Mouse (Mus musculus) urinary bladder, adult 2 months (tissue): ENCODE measurements around the gene Retreg3. TPM values are rescaled to one million over a fixed set of nuclear protein-coding genes. Genes with fewer than 3 reads are reported as not detected.

Experiments used
- DNase-seq: peaks from one replicate; pipeline ENCODE4 v3.0.0; 2022; ENCODE audit warnings: low spot score
- polyA plus RNA-seq: library from polyadenylated mRNA; depleted of rRNA; stranded (reverse); fragments of >200 nt; gene quantifications from 2 replicates; pipeline ENCODE4 v1.2.3, GENCODE M21; 2012; rRNA removed

The Retreg3 gene
- polyA plus RNA-seq, 1 experiment, result 66.2 TPM

DNA sequence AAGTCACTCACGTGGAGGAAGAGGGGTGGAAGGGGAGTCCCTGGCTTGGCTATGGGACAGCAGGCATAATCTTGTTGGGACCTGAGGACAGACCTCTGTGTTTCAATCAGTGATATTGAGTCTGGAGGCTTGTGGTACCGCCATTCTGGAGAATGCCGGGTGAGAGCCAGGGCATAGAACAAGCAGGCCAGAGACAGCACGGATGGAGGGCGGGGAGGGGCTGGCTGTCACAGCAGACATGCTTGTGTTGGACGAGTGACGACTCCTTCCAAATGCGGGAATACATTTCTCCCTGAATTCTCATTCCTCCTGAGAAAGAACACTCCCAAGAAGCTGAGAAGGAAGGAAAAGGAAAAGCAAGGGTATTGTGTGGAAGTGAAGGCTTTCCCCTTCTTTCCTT, 68.1 kb downstream of the Retreg3 start:
- no peak for DNase-seq

DNA sequence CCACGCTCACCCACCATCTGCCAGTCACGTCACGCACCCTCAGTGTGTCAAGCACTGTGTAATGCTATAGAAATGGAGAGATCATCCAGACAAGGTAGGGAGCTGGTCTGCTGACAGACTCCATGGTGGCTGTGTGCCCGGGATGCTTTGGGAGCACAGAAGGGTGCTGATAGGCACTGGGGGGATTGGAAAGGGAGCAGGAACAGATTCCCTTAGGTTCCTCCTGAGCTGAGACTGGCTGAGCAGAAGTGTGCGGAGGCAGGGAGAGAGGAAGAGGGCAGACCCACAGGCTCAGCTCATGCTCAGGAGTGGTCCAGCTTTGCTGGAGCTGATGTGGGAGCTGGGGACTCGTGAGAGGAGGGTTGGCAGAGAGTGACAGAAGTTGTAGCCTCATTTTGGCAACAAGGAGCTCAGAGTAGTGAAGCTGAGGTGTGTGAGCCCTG, 68.6 kb downstream of the Retreg3 start:
- no peak for DNase-seq

DNA sequence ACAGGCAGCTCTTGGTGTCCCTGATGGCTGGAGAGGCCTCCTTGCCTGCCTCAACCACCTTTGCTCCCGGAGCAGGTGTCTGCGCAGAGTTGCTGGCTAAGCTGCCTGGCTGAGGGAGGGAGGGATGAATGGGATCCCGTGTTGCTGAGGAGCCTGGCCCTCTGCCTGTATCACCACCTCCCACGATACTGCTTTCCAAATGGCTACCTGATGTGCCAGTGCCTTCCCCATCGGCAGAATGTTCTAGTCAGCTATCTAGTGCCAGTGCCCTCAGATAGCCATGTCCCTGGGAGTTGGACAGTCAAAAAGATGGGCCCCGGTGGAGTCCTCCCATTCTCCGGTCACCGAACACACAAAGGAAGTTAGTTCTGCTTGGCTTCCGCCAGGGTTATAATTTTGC, 69.3 kb downstream of the Retreg3 start:
- no peak for DNase-seq

- DNase-seq, result no peak
Measured at GRCm38 (mm10) chr11:101047502-101047901, 72.2 kb downstream of the Retreg3 start.

DNA sequence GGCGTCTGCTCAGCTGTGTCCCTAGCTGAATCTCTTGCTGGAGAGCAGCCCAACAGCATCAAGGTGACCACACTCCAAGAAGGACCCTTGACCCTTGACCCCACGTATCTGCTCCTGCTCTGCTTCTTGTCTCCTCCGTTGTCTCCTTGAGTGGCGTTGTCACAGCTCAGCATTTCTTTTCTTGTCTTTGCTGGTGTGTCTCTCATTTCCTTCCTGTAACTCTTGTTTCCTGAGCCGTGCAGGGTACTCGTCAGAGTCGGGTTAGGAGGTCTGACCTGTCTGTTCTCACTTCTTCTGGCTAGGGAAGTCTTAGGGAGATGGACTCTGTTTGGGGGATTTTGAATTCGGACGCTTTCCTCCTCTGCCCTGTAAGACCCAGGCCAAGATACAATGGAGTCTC, 73.3 kb downstream of the Retreg3 start:
- DNase-seq, result no peak

Other genes with a start within 250 kb of the Retreg3 start
- gene Stat3, start 180.4 kb downstream of the Retreg3 start, polyA plus RNA-seq, result 91.2 and 103 TPM in 2 replicates
- gene Cavin1, start 149.0 kb downstream of the Retreg3 start, polyA plus RNA-seq, result 284 and 420 TPM in 2 replicates
- gene Atp6v0a1, start 110.4 kb downstream of the Retreg3 start, polyA plus RNA-seq, result 66.9 and 74.1 TPM in 2 replicates
- gene Naglu, start 49.9 kb downstream of the Retreg3 start, polyA plus RNA-seq, result 27.2 and 29.0 TPM in 2 replicates
- gene Hsd17b1, start 41.5 kb downstream of the Retreg3 start, polyA plus RNA-seq, result 0.56 and 0.57 TPM in 2 replicates
- gene Coasy, start 37.3 kb downstream of the Retreg3 start, polyA plus RNA-seq, result 25.8 and 38.8 TPM in 2 replicates
- gene Mlx, start 32.6 kb downstream of the Retreg3 start, polyA plus RNA-seq, result 34.1 and 38.0 TPM in 2 replicates
- 7.1 and 7.9 TPM in 2 replicates for gene Psmc3ip, start 24.5 kb downstream of the Retreg3 start, polyA plus RNA-seq
- gene Tubg1, start within 50 bp of the Retreg3 start, polyA plus RNA-seq, result 4.3 and 11.0 TPM in 2 replicates
- gene Tubg2, start 36.0 kb upstream of the Retreg3 start, polyA plus RNA-seq, result 3.3 and 5.0 TPM in 2 replicates
- 4.2 and 5.8 TPM in 2 replicates for gene Cntnap1, start 50.6 kb upstream of the Retreg3 start, polyA plus RNA-seq
- 33.9 and 35.6 TPM in 2 replicates for gene Plekhh3, start 51.5 kb upstream of the Retreg3 start, polyA plus RNA-seq
- gene Ccr10, start 55.5 kb upstream of the Retreg3 start, polyA plus RNA-seq, result 0.19 and 0.21 TPM in 2 replicates
- gene Ezh1, start 106.6 kb upstream of the Retreg3 start, polyA plus RNA-seq, result 45.0 and 45.7 TPM in 2 replicates
- 79.5 and 82.0 TPM in 2 replicates for gene Ramp2, start 126.1 kb upstream of the Retreg3 start, polyA plus RNA-seq
- gene Vps25, start 133.8 kb upstream of the Retreg3 start, polyA plus RNA-seq, result 73.3 and 91.1 TPM in 2 replicates
- 7.4 and 10.6 TPM in 2 replicates for gene Wnk4, start 140.7 kb upstream of the Retreg3 start, polyA plus RNA-seq
- 1.4 and 1.5 TPM in 2 replicates for gene Cntd1, start 159.1 kb upstream of the Retreg3 start, polyA plus RNA-seq
- gene Coa3, start 159.2 kb upstream of the Retreg3 start, polyA plus RNA-seq, result 155 and 156 TPM in 2 replicates
- 147 and 154 TPM in 2 replicates for gene Becn1, start 182.4 kb upstream of the Retreg3 start, polyA plus RNA-seq
- gene Psme3, start 196.3 kb upstream of the Retreg3 start, polyA plus RNA-seq, result 60.6 and 68.7 TPM in 2 replicates
- 3.8 and 4.8 TPM in 2 replicates for gene Aoc2, start 205.2 kb upstream of the Retreg3 start, polyA plus RNA-seq
- gene Aoc3, start 210.7 kb upstream of the Retreg3 start, polyA plus RNA-seq, result 59.2 and 75.5 TPM in 2 replicates
- gene G6pc, start 247.7 kb upstream of the Retreg3 start, polyA plus RNA-seq, result not detected in 2 replicates